Mouse (Mus musculus) liver, postnatal 0 days (tissue): ENCODE measurements around the gene Artn. TPM values are rescaled to one million over a fixed set of nuclear protein-coding genes. Genes with fewer than 3 reads are reported as not detected.

Experiments used
- ATAC-seq: fragments of 200-750 bp; cut with Nextera tagmentation; 2 replicates; pipeline ENCODE4 v1.8.0; 2017; ENCODE audit warnings: mild to moderate bottlenecking, moderate library complexity
- DNase-seq: peaks from one replicate; pipeline ENCODE4 v3.0.0-alpha.2; 2016
- H3K27ac ChIP-seq: fragments of 300-500 bp; sonication (generic); 2 replicates; pipeline ENCODE4 v1.5.1; 2014; ENCODE audit warnings: antibody characterized with exemption, moderate library complexity, mild to moderate bottlenecking, low read depth
- H3K27me3 ChIP-seq: fragments of 300-500 bp; sonication (generic); 2 replicates; pipeline ENCODE4 v1.6.1; 2014; ENCODE audit warnings: low read length, control low read depth, mixed read lengths; ENCODE audit not compliant: insufficient read depth
- H3K36me3 ChIP-seq: fragments of 300-500 bp; sonication (generic); replicated peaks from 2 replicates; pipeline ENCODE4 v1.6.1; 2014; ENCODE audit warnings: mild to moderate bottlenecking, control low read depth, low read length, moderate library complexity, mixed read lengths; ENCODE audit not compliant: insufficient read depth
- H3K4me1 ChIP-seq: fragments of 300-500 bp; sonication (generic); 2 replicates; pipeline ENCODE4 v1.6.1; 2014; ENCODE audit warnings: antibody characterized with exemption, mild to moderate bottlenecking, control low read depth; ENCODE audit not compliant: insufficient read depth
- H3K4me2 ChIP-seq: fragments of 300-500 bp; sonication (generic); 2 replicates; pipeline ENCODE4 v1.6.1; 2014; ENCODE audit warnings: low read depth, mild to moderate bottlenecking, low read length, moderate library complexity, mixed read lengths
- H3K4me3 ChIP-seq: fragments of 300-500 bp; sonication (generic); 2 replicates; pipeline ENCODE4 v1.5.1; 2014; ENCODE audit warnings: low read depth, low read length
- H3K9ac ChIP-seq: fragments of 300-500 bp; sonication (generic); replicated peaks from 2 replicates; pipeline ENCODE4 v1.6.1; 2014; ENCODE audit warnings: mild to moderate bottlenecking, moderate library complexity
- H3K9me3 ChIP-seq: fragments of 300-500 bp; sonication (generic); 2 replicates; pipeline ENCODE4 v1.6.1; 2016; ENCODE audit warnings: mild to moderate bottlenecking, control low read depth, low read length, mixed read lengths
- CTCF ChIP-seq: sonication (generic); IDR thresholded peaks from 2 replicates; pipeline ENCODE4 v1.5.1; 2016; ENCODE audit warnings: antibody characterized with exemption, low read depth
- EP300 ChIP-seq: IDR thresholded peaks from 2 replicates; pipeline ENCODE4 v1.6.1; 2016; ENCODE audit warnings: antibody characterized with exemption, low read depth, mild to moderate bottlenecking
- WGBS: fragments of 180-500 bp; shearing (Covaris S2); extraction: QIAGEN DNeasy Blood & Tissue Kit; methylation state at CpG from one replicate; pipeline ENCODE4 v1.1.7; 2014; ENCODE audit not compliant: insufficient replicate concordance; 5-methylcytosine and 5-hydroxymethylcytosine counted together
- polyA plus RNA-seq: library from polyadenylated mRNA; unstranded; fragments of >200 nt; fragmentation: Nextera tagmentation; extraction: Ambion mirVana; gene quantifications from 2 replicates; pipeline ENCODE4 v1.2.1, GENCODE M21; 2015

The Artn gene
- polyA plus RNA-seq, 1 experiment from 2014 or later = 0.88 TPM

- H3K36me3 ChIP-seq = no peaks in the 10 kb centered on the region
- TF ChIP-seq CTCF = no peak
- no peak for TF ChIP-seq EP300
- no peak overlapping the region for H3K4me3 ChIP-seq
- WGBS = 82% methylated on average over 4 of the region's 4 CpGs
- ATAC-seq (no peak), DNase-seq (no peak)
- no peaks in the 10 kb centered on the region for H3K9me3 ChIP-seq
- H3K27me3 ChIP-seq = no peaks in the 10 kb centered on the region
- H3K4me1 ChIP-seq = peaks cover 31% of the 10 kb centered on the region
- H3K9ac ChIP-seq = no peak overlapping the region
- no peak overlapping the region for H3K27ac ChIP-seq
- no peak overlapping the region for H3K4me2 ChIP-seq
Measured at GRCm38 (mm10) chr4:117917847-117918246, 11.7 kb downstream of the Artn start.

- no peak for ATAC-seq
- WGBS = 74% methylated on average over 4 of the region's 4 CpGs
- Histone ChIP-seq H3K36me3 (no peaks in the 10 kb centered on the region), H3K27me3 (no peaks in the 10 kb centered on the region), H3K27ac (no peak overlapping the region), H3K9me3 (no peaks in the 10 kb centered on the region), H3K4me2 (no peak overlapping the region), H3K4me3 (no peak overlapping the region), H3K4me1 (peaks cover 31% of the 10 kb centered on the region), H3K9ac (no peak overlapping the region)
- no peak for DNase-seq
- TF ChIP-seq CTCF (no peak), EP300 (no peak)
Measured at GRCm38 (mm10) chr4:117917402-117917801, 12.2 kb downstream of the Artn start.

- Histone ChIP-seq H3K4me3 (no peak overlapping the region), H3K36me3 (no peaks in the 10 kb centered on the region; the same call in none of the 2 replicates), H3K9ac (no peak overlapping the region), H3K4me2 (peak overlapping the region; percentile 99; the same call in 1 of the 2 replicates), H3K4me1 (peaks cover 31% of the 10 kb centered on the region), H3K9me3 (no peaks in the 10 kb centered on the region), H3K27me3 (no peaks in the 10 kb centered on the region), H3K27ac (no peak overlapping the region)
- no peak for DNase-seq
- 35% methylated on average over 5 of the region's 5 CpGs for WGBS
- no peak for TF ChIP-seq EP300
- TF ChIP-seq CTCF = no peak
- no peak for ATAC-seq
Measured at GRCm38 (mm10) chr4:117916386-117916785, 13.2 kb downstream of the Artn start.

DNA sequence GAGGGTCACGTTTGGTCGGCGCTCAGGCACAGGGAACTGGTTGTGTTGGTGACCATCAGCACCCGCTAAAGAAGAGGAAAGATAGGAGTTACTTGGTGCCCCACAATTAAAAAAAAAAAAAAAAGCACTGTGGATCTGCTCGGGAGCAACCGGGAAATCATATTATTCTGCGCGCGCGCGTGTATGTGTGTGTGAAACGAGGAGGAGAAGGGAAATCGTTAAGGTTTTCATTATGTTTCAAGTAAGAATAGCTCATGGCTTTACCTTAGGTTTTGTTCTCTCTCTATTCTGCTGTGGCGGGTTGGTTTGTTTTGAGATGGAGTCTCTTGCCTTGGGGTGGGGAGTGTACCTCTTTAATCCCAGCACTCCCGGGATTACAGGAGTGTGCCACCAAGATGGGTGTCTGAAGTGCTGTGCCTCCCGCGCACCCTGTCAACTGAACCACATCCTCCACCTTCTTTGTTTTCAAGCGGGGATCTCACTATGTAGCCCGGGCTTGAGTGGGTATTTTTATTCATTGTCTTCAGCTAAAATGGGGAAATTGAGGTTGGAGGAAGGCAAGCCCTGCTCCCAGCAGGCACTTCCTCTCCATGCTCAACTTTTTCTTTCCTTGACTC, 14.0 kb downstream of the Artn start:
- Histone ChIP-seq H3K27ac (peak overlapping the region; percentile 55; the same call in 1 of the 2 replicates), H3K27me3 (no peaks in the 10 kb centered on the region), H3K9ac (peak overlapping the region; percentile 83), H3K9me3 (no peaks in the 10 kb centered on the region), H3K4me2 (peak overlapping the region; percentile 99), H3K36me3 (peaks cover 4% of the 10 kb centered on the region), H3K4me3 (peak overlapping the region; percentile 81), H3K4me1 (peaks cover 31% of the 10 kb centered on the region)
- DNase-seq (no peak), ATAC-seq (no peak; the same call in 1 of the 2 replicates)
- TF ChIP-seq EP300 (no peak), CTCF (no peak)
- 2% methylated on average over 19 of the region's 19 CpGs for WGBS

- Histone ChIP-seq H3K4me3 (peak within 1 kb of the TSS; percentile 81), H3K4me1 (peaks cover 31% of the 10 kb centered on the region), H3K4me2 (peak within 1 kb of the TSS; percentile 99), H3K27ac (peak within 1 kb of the TSS; percentile 55), H3K9ac (peak within 1 kb of the TSS; percentile 83), H3K27me3 (no peaks in the 10 kb centered on the region), H3K36me3 (peaks cover 4% of the 10 kb centered on the region), H3K9me3 (no peaks in the 10 kb centered on the region)
- WGBS = under 1% methylated on average over 61 of the region's 61 CpGs
- DNase-seq (peak; percentile 93), ATAC-seq (peak; percentile 97)
- TF ChIP-seq CTCF (peak; percentile 44), EP300 (peak; percentile 84)
Measured at GRCm38 (mm10) chr4:117914591-117915442, 14.7 kb downstream of the Artn start, which contains the start of gene Ipo13. Gene Ipo13 (minus strand): TSS chr4:117914999.

GRCm38 (mm10) chr4:117914031-117914430, 15.5 kb downstream of the Artn start:
- H3K36me3 ChIP-seq = peaks cover 4% of the 10 kb centered on the region
- peaks cover 31% of the 10 kb centered on the region for H3K4me1 ChIP-seq
- H3K9ac ChIP-seq = peak overlapping the region; percentile 83
- peak overlapping the region; percentile 81 for H3K4me3 ChIP-seq
- DNase-seq (no peak), ATAC-seq (no peak)
- no peaks in the 10 kb centered on the region for H3K9me3 ChIP-seq
- no peak overlapping the region for H3K27ac ChIP-seq
- H3K4me2 ChIP-seq = peak overlapping the region; percentile 99
- no peak for TF ChIP-seq EP300
- no peak for TF ChIP-seq CTCF
- no peaks in the 10 kb centered on the region for H3K27me3 ChIP-seq
- 20% methylated on average over 8 of the region's 8 CpGs for WGBS
